Mouse (Mus musculus): ENCODE results near the gene Mast2.

Mast2 gene

DNA sequence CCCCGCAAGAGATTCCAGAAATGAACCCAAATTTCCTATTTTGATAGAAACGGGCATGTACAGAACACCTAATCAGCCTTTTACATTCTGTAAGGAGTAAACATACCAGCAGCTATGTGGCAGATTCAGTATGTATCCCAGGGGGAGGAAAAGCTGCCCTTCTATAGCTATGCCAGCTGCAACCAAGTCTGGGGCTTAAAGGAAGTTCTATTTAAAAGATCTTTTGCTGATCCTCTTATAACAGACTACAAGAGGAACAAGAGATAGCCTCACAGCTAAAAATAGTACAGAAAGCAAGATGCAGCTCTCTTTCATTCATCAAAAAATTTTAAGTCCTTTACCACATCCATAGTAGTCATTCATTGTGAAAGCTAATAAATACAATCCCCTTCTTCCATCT, 57.3 kb downstream of the Mast2 start:
- no peak for DNase-seq (ENCODE audit: low read depth)

DNA sequence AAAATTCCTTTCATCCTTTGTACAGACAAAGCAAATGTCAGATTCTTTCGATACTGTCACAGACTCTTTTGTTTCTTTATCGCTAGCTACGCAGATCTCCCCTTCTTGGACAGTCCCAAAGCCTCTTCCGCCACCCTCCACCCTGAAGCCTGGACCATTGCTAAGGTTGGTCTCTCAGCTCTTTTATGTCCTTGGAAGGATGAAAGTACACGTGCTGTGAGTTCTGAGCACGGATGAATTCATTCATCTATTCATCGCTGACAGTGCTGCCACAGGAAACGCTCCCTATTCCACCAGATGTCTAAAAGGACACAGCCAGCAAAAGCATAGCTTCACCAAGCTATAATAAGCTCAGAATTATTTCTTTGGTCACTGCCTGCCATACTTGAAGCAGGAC, 58.0 kb downstream of the Mast2 start:
- DNase-seq (ENCODE audit: low read depth) = no peak

DNA sequence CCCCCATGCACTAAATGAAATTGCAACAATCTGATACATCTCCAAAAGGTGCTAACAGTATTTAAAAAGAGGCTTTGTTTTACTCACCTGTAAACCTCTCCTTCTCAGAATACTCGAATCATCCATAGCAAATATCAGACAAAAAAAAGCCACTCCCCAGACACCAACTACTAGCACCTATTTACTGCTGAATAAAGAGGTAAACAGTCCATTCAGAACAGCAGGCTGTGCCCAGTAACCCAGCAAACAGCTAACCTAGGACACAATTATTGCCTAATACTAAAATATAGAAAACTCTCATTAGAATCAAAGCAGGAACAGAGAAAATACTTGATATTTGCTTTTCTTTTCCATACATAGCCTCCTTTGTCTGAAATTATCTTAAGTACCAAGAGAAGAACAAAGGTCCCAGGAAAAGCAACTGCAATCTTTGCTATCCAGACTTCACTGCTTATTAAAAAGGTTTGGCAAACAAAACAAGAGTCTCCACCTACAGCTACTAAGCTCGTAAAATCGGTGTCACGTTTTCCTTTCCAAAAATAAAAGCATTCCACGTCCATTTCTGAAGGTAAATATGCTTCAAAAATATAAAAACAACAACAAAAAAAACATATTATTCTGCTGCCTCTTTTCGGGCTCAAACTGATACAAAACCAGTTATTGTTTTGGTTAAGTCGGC, 58.6 kb downstream of the Mast2 start:
- no peak for DNase-seq (ENCODE audit: low read depth)

DNA sequence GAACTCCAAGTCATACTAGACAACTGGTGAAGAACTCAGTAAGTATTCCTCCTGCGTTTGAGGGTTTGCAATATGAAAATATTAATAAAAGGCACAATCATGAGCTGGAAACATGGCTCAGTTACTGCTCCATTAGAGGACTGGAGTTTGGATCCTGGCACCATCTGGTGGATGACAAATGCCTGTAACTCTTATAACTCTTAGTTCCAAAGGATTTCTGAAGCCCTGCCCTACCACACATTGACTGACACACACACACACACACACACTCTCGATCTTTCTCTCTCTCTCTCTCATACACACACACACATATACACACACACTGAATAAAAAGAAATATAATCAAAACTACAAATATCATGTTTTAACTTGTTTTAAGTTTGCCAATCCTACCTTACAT, 60.1 kb downstream of the Mast2 start:
- no peak for DNase-seq (ENCODE audit: low read depth)

DNA sequence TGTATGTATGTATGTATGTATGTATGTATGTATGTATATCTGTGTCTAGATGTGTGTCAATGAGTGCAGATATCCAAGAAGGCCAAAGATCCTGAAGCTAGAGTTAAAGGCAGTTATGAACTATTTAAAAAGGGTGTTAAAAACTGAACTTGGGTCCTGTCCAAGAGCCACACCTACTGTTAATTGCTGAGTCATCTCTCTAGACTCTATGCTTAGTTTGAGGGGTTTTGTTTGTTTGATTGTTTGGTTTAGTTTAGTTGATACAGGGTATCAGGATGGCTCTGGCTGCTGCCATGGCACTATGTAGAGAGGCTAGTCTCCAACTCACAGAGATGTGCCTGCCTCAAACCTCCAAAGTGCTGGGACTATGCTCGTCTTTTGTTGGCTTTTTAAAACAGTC, 61.3 kb downstream of the Mast2 start:
- peak; percentile 13 for DNase-seq (ENCODE audit: low read depth)

DNA sequence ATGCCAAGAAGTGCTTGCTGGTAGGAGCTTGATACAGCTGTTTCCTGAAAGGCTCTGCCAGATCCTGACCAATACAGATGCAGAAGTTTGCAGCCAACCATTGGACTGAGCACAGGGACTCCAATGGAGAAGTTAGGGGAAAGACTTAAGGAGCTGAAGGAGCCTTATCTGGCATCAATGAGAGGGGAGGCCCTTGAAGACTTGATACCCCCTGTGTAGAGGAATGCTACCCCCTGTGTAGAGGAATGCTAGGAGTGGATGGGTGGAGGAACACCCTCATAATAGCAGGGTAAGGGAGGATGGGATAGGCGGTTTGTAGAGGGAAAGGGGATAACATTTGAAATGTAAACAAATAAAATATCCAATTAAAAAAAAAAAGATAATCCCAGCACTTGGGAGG, 65.9 kb downstream of the Mast2 start:
- DNase-seq (ENCODE audit: low read depth) = no peak

DNA sequence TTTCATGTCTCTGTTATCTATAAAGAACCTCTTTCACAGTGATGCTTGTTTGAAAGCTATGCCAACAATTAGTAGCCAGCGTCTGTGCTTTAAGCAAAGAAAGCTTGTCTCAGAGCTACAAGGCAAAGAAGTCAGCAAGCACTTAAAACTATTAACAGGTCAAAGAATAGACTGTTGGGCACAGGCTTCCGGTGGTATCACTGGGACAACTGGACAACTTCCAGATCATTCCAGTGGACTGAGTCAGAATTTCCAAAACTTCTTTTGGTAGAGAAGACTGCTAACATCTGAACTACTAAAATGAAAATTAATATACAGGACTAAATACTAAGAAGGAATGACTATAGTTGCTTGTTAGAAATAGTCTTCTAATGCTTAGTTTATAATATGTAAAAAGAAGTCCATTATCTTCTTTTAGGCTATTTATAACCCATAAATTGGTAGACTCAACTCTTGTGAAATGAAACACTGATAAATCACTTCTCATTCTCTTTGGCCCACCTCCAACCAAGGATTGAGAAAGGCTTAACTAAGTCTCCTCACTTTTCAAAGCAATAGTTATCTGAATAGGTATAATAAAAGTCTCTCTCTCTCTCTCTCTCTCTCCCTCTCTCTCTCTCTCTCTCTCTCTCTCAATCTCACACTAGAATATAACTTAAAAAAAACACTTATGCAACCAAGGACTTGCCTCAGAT, 85.9 kb downstream of the Mast2 start:
- DNase-seq (ENCODE audit: low read depth) = no peak

DNA sequence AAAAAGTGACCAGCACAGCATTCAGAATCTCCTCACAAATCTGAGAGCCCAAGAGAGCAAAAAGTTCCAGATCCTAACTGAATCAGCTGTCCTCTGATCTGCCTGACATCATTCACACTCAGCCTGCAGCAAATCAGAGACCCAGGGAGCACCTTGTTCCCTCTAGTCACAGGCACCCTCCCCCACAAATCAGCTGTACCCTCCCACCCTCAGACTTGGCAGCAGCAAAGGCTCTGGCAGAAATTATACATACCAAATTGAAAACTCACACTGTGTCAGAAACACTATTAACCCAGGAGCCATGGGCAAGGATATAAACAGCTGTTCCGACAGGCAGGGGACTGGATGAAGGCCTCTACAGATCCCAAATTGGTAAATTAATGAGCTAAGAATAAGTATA, 92.3 kb downstream of the Mast2 start:
- DNase-seq (ENCODE audit: low read depth) = no peak

DNA sequence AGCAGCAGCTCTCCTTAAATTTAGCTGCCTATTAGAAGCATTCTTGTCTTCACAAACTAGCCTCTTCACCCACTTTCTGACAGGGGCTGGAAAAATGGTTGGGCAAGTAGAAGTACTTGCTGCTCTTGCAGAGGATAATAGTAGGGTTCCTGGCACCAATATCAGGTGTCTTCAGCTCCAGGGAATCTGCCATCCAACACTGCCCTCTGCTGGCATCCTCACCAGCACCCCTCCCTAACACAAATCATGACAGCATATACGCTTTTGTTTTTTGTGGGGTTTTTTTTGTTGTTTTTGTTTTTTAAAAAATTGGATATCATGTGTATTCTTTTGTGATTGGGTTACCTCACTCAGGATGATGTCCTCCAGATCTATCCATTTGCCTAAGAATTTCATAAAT, 105.9 kb downstream of the Mast2 start:
- DNase-seq (ENCODE audit: low read depth) = no peak

DNA sequence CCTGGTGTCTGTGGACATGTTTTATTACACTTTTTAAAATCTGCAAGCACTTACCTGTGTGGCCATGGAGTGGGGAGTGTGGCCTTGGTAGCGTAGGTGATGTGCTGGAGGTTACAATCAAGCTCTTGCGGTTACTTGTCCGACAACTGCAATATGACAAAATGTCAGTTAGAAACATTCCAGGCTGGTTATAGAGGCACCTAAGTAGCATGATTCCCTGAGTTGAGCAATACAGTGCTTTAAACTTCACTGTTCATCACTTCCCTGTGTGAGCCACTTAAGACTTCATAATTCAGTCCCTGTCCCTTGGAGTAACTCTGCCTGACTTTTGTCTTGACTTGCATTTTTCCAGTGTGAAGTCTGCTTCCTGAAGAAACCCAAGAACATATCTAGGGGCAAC, 111.1 kb downstream of the Mast2 start:
- DNase-seq (ENCODE audit: low read depth) = no peak

DNA sequence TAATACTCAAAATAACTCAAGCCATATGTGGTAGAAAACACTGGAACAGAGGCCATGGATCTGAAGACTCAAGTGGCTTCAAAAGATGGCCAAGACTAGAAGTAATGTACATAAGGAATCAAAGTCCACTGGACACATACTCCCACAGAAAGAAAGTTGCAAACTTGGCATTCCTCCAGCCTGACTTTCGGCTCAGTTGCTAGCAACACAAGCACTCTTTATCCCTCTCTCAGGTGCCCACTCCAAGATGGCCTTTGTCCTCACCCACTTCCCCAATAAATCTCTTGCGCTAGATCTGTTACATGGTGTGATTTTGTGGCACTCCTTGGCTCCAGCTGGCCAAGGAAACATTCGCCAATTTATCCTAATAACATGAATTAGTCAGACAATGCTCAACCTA, 111.5 kb downstream of the Mast2 start:
- no peak for DNase-seq (ENCODE audit: low read depth)

DNA sequence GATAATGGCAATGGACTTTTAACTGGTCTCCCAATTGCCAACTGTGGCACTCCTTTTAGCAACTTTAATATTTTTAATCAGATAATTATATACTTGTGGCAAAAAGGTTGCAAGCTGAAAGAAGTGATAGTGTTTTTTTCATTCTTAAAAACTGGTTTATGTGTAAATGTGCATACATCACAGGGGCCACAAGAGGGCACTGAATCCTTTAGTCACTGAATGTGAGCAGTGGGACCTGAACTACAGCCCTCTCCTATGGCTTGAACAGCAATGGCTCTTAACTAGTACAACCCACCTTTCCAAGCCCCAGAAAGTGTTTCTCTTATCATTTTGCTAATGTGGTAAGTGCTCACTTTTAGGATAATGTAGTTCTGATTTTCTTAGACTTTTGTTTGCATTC, 121.9 kb downstream of the Mast2 start:
- peak; percentile 37 for DNase-seq (ENCODE audit: low read depth)

DNA sequence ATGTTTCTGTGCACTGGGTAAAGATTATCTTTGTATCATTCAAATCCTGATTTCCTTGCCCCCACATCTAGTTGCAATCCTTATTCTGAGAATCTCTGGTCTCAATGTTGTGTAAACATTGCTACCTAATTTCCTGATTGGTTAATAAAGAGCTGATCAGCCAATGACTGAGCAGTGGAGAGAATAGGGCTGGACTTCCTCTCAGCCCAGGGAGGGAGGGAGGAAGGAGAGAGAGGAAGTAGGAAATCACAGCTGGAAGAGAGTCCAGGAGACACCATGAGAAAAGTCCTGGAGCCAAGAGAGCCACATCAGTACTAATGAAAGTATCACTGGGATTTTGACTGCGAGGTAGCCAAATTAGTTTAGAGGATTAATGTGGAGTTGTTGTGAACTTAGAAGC, 127.7 kb downstream of the Mast2 start:
- DNase-seq (ENCODE audit: low read depth) = no peak

DNA sequence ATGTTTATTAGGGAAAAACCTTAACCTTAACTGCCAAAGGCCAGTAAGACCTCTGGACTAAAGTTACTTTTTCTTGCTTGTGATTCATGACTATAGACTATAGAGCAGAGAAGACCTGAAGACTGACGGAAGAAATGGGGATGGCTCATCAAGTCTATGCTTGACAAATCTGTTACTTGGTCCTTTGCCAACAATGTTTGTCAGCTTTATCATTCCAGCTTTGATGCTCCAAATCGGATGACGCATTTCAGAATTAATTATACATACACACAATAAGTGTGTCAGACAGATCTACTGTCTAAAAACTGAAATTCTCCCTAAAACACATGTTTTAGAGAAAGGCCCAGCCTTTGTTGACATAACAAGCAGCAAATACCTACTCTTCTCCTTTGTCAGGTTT, 134.7 kb downstream of the Mast2 start:
- no peak for DNase-seq (ENCODE audit: low read depth)

DNA sequence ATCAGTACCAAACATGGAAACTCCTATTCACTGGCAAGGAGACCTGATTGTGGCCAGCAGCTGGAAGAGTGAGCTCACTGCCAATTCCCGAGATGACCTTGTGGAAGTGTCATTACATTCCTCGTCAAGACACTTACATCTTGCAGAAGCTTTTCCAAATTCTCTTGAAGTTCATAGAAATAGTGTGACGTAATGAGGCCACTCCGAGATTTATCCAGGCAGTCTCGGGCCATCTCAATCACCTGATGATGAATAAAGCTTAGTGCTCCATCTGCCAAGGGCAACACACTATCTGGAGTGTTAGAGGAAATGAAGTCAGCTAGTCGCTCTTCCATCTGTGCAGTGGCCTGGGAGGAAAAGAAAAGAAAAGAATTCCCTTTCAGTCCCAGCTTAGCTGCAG, 141.9 kb downstream of the Mast2 start:
- DNase-seq (ENCODE audit: low read depth) = no peak

DNA sequence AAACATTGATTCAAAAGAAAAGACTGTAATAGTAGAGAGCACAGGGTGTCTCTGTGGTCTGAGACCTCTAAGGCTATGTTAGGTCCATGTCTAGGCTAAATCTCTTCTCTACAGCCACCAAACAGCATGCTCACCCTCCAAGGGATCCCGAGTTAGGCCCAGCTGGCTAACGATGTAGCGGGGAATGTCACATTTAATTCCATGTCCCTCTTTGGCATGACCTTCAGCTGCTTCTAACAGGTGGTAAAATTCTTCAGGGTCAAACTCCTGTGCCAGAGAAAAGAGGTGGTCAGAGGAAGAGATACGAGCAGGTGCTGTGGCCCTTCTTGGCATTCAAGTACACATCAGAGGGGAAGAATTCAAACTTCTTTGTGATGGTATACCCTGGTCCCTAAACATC, 146.4 kb downstream of the Mast2 start:
- DNase-seq (ENCODE audit: low read depth) = no peak

DNA sequence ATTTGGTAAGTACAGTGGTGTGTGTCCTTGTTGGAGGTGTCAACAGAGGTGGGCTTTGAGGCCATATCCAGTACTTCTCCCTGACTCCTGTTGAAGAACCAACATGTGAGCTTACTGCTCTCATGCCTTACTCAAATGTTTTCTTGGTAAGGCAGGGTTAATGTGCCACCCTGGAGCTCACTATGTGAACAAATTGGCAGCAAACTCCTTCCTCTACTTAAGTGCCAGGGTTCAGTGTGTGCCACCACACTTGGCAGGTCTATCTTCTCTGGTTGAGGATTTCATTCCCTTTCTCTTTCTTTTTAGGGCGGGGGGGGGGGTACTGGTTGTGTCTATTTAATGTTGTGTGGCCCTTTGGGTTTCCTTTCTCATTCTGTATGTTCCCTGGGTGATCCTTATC, 159.4 kb downstream of the Mast2 start:
- no peak for DNase-seq (ENCODE audit: low read depth)

DNA sequence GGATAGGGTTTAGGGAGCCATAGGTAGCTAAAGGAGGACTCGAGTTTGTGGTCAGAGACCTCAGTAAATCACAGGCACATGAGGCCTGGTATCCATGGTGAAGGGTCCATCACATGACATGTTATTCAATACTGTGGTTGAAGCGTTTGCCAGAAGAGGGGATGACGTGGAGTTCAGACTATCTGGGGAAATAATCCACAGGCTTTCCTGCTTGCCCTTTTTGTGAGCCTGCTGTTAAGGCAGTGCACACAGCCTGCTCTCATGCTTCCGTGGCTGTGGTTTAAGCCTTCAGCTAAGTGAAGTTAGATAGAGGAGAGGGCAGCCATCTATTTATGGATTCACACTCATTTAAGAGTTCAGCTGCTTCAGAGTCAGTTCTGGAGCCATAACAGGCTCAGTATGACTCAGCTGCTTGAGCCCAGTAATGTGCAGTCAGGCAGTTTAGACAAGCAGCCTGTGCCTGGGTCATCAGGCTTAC, 163.1 kb downstream of the Mast2 start:
- DNase-seq (ENCODE audit: low read depth) = peak; percentile 32

DNA sequence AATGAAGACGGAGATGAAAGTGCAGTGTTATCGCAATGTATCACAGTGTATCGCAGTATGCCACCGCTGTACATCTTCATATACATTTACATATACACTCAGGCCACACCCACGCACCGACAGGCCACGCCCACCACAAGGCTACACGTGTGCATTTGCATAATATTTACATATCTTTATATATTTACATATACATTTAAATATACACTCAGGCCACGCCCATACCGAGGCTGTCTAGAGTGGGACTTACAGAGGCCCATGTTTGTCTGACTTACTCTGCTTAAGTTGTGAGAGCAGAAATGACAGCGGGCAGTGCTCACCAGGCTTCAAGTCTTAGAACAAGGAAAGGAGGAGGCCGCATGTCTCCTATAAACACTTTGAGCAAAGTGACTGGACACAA, 170.7 kb downstream of the Mast2 start:
- DNase-seq (ENCODE audit: low read depth) = peak; percentile 6

DNA sequence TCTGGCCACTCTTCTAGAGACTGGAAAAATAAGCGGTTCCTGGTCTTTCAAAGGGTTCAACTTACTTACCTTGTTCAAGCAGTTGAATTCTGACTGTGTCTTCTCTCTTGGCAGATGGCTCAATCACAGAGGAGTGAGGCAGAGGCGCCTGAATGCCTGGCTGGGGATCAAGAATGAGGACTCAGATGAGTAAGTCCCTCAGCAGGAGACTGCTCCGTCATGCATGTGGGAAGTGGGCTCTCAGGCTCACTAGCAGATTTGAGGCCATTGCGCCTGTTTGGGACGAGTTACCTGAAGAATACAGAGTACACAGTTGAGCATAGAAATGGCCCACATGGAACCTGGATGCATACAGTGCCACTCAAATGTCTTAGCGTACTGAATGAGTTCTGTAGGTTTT, 172.4 kb downstream of the Mast2 start:
- DNase-seq (ENCODE audit: low read depth) = no peak

DNA sequence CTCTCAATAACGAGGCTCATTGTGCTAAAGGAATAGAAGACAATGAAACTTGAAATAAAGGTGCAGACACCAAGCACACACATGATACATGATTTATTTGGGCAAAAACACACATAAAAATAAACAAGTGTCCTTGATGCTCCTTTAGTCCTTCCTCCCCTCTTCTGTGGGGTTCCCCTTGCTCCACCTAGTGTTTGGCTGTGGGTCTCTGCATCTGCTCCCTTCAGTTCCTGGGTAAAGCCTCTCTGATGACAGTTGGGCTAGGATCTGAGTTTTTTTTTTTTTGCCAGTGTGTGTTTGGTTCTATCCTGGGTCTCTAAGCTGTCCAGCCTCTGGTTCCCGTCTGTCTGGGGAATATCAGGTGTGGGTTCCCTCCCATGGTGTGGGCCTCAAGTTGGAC, 181.8 kb downstream of the Mast2 start:
- DNase-seq (ENCODE audit: low read depth) = no peak

DNA sequence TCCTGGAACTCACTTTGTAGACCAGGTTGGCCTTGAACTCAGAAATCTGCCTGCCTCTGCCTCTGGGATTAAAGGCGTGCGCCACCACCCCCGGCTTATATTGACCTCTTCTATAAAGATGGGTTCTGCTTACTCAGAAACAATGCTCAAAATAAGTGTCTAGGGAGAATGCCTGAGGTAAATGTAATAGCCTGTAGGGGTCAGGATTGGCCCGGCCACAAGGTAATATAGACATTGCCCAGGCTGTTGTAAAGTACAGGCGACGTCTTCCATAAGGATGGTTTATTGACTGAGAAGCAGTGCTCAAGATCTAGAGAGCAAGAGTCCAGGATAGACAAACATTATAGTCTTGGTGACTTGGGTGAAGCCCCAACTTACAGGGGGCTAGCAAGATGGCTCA, 195.8 kb downstream of the Mast2 start:
- no peak for DNase-seq (ENCODE audit: low read depth)
